ENCODE assay signal across 9 mouse cellular contexts in genomic region chr9:63612565-63613515, GRCm38 (mm10). TPM values are rescaled to one million over a fixed set of nuclear protein-coding genes. Genes with fewer than 3 reads are reported as not detected.
DNase-seq lines count a peak whose midpoint lies in the region; ATAC-seq lines count a peak whose summit lies in the region.
"Had no signal": no experiment of that assay in that cellular context is flagged by ENCODE, and none has a peak within 500 bp of the region (broad histone marks: within the 10 kb centered on the region; RNA-seq: fewer than 3 reads in every experiment).

No protein-coding gene starts in this region.

- ATAC-seq in forebrain, embryonic 12.5 days (ENCODE audit: low FRiP score), result peak; percentile 55; the same call in 1 of the 2 replicates
- peak; percentile 66 for ATAC-seq in kidney, embryonic 16.5 days (ENCODE audit: low FRiP score, low TSS enrichment)

- H3K9ac ChIP-seq in forebrain, embryonic 12.5 days, result no peak overlapping the region
- H3K9ac ChIP-seq in kidney, embryonic 16.5 days (replicated peaks; ENCODE audit: low read length), result no peak overlapping the region; the same call in 1 of the 2 replicates
- H3K9ac ChIP-seq: neural tube, embryonic 12.5 days had no signal

- WGBS in forebrain, embryonic 12.5 days, result 38% methylated on average over 16 of the region's 16 CpGs
- 41% methylated on average over 16 of the region's 16 CpGs for WGBS in kidney, embryonic 16.5 days

- H3K4me1 ChIP-seq in forebrain, embryonic 12.5 days, result peaks cover 37% of the 10 kb centered on the region
- H3K4me1 ChIP-seq in kidney, embryonic 16.5 days (ENCODE audit: insufficient read depth, low read length), result peaks cover 39% of the 10 kb centered on the region

- 0 out of 2 replicates have a peak overlapping the region, but pooled peaks have one; percentile 25 for H3K4me2 ChIP-seq in forebrain, embryonic 12.5 days
- peak overlapping the region; percentile 10; the same call in 1 of the 2 replicates for H3K4me2 ChIP-seq in kidney, embryonic 16.5 days (replicated peaks; ENCODE audit: low read depth, low read length)
- H3K4me2 ChIP-seq: neural tube, embryonic 12.5 days had no signal

- no peak overlapping the region for H3K27ac ChIP-seq in forebrain, embryonic 12.5 days
- H3K27ac ChIP-seq in kidney, embryonic 16.5 days (ENCODE audit: low read length), result peak overlapping the region; percentile 47; the same call in 1 of the 2 replicates
- H3K27ac ChIP-seq: neural tube, embryonic 12.5 days had no signal

- H3K9me3 ChIP-seq in forebrain, embryonic 12.5 days, result no peaks in the 10 kb centered on the region
- no peaks in the 10 kb centered on the region for H3K9me3 ChIP-seq in kidney, embryonic 16.5 days (ENCODE audit: low read length)
- H3K9me3 ChIP-seq: neural tube, embryonic 12.5 days had no signal

- H3K27me3 ChIP-seq in forebrain, embryonic 12.5 days, result peaks cover 7% of the 10 kb centered on the region; the same call in 1 of the 2 replicates
- H3K27me3 ChIP-seq in kidney, embryonic 16.5 days (ENCODE audit: insufficient read depth, low read length), result no peaks in the 10 kb centered on the region
- H3K27me3 ChIP-seq: neural tube, embryonic 12.5 days had no signal

- H3K36me3 ChIP-seq in forebrain, embryonic 12.5 days (replicated peaks), result peaks cover 12% of the 10 kb centered on the region
- H3K36me3 ChIP-seq in kidney, embryonic 16.5 days (ENCODE audit: insufficient read depth, low read length), result peaks cover 11% of the 10 kb centered on the region

- no peak overlapping the region for H3K4me3 ChIP-seq in forebrain, embryonic 12.5 days (replicated peaks)
- no peak overlapping the region for H3K4me3 ChIP-seq in kidney, embryonic 16.5 days (ENCODE audit: low read length)
- H3K4me3 ChIP-seq: neural tube, embryonic 12.5 days had no signal

- DNase-seq in A20 (ENCODE audit: low read depth, low spot score), result peak; percentile 9
- peak; percentile 48 for DNase-seq in adipocyte (ENCODE audit: low spot score)
- peak; percentile 53 for DNase-seq in mesoderm, embryonic 11.5 days (ENCODE audit: low read depth, low spot score)
- no peak for DNase-seq in adrenal gland, adult 18-20 months (ENCODE audit: low spot score in 2 of 2)
- DNase-seq in gastrocnemius, postnatal 25 days, result no peak
- no peak for DNase-seq in B cell, adult 2 months

RNA-seq across cellular contexts. Expression of gene Aagab, which starts 10.4 kb away (rescaled TPM):
- 50.4 and 51.5 TPM in 2 replicates for polyA plus RNA-seq in forebrain, embryonic 12.5 days (2016; fragmentation: Nextera tagmentation; extraction: Ambion mirVana)
- polyA plus RNA-seq in kidney, embryonic 16.5 days (2015; fragmentation: Nextera tagmentation; extraction: Ambion mirVana), result 35.0 and 38.3 TPM in 2 replicates
- 10 to 100 TPM; 26.4 to 28.8 TPM for total RNA-seq in adrenal gland, adult 18-20 months (2021)
- total RNA-seq in gastrocnemius, postnatal 25 days (2021), result 10 to 100 TPM; 10.1 to 12.4 TPM

RNA-seq across cellular contexts. Expression of gene Iqch, which starts 10.5 kb away (rescaled TPM):
- 0.10 TPM in 1 of 2 replicates, not detected in the other for polyA plus RNA-seq in forebrain, embryonic 12.5 days (2016; fragmentation: Nextera tagmentation; extraction: Ambion mirVana)
- not detected in 2 replicates for polyA plus RNA-seq in kidney, embryonic 16.5 days (2015; fragmentation: Nextera tagmentation; extraction: Ambion mirVana)
- total RNA-seq in adrenal gland, adult 18-20 months (2021), result not detected
- total RNA-seq in gastrocnemius, postnatal 25 days (2021), result not detected

Comparison
In these comparisons a context has a peak if more than half of its experiments do, and no peak if none do; other contexts are left out.
1. DNase-seq: peak in A20 (single experiment), adipocyte (single experiment) and mesoderm, embryonic 11.5 days (single experiment); none in adrenal gland, adult 18-20 months (0 of 2), gastrocnemius, postnatal 25 days (single experiment) and B cell, adult 2 months (0 of 2).